Mouse (Mus musculus) ES-Bruce4 (cell line): ENCODE measurements around the gene Tmem120b.

Experiments used
- CTCF ChIP-seq: IDR thresholded peaks from one replicate; pipeline ENCODE4 v1.8.1; 2011; ENCODE audit warnings: low read depth, low read length
- EP300 ChIP-seq: IDR thresholded peaks from 2 replicates; pipeline ENCODE4 v1.6.1; 2011; ENCODE audit warnings: low read depth, low read length; ENCODE audit not compliant: insufficient read depth

DNA sequence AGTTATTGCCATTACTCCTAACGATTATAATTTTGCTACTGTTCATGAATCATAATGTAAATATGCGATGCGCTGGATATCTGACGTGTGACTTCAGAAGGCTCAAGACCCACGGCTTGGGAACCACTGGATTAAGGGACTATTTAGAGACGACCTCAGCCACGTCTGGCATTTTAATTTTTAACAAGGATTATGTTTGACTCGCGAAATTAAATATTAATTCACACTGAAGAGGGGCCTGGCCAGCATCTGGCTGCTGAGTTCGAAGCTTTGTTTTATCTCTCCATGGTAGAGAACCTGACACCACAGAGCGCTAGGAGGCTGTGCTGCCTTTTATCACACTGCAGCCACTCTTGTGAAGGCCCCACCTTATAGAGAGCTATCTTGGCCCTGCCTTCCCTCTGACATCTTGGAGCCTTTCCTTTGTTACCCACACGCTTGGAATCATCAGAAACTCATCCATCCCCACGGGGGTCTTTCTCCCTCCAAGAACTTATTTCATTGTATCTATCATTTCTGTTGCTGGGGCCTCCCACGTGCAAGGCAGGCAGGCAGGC lies 24.9 kb downstream of the Tmem120b start:
- no peak for TF ChIP-seq CTCF
- no peak for TF ChIP-seq EP300
